In the genomic region with DNA sequence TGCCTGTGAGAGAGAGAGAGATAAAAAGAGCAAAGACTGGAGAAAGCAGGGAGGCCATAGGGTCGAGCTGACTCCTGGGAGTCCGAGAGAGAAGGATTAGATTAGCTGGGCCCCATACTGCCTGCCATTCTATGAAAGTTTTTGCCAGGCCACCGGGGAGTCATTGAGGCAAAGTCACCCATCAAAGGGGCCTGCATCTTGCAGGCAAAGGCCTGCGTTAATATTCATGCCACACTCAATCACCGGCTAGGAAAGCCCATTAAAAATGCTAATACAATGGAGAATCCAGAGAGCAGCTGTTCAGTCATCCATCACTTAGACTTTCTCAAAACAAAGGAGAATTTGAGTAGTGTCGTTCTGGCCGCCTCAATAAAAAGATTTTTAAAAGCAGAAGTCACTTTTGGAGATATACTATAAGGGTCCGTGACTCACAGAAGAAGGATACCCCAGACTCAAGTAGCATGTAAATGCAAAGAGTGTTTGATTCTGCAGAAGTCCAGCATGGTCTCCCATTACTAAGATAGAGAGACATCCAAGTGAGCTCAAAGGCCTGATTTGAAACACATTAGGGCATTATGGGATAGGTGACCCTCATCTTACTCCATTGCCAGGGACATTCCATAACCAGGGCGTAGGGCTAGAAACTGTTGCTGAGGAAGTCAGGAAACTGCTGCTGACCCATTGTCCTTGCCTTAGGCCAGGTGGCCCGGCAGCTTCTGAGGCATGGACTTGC, we compare ENCODE assay signal across 19 mouse cellular contexts. TPM values are rescaled to one million over a fixed set of nuclear protein-coding genes. Genes with fewer than 3 reads are reported as not detected.
A peak's percentile ranks its signal among the peaks of the same experiment; 100 is the strongest.
DNase-seq lines count a peak whose midpoint lies in the region; ATAC-seq and TF ChIP-seq lines count a peak whose summit lies in the region.
"Had no signal": no experiment of that assay in that cellular context is flagged by ENCODE, and none has a peak within 500 bp of the region (broad histone marks: within the 10 kb centered on the region; RNA-seq: fewer than 3 reads in every experiment).

No protein-coding gene starts in this region.

- no peak overlapping the region for H3K4me3 ChIP-seq in embryonic facial prominence, embryonic 11.5 days (ENCODE audit: low read depth, low read length)
- no peak overlapping the region for H3K4me3 ChIP-seq in embryonic facial prominence, embryonic 10.5 days
- H3K4me3 ChIP-seq in midbrain, embryonic 12.5 days, result no peak overlapping the region
- no peak overlapping the region for H3K4me3 ChIP-seq in midbrain, postnatal 0 days (ENCODE audit: low read depth, low read length)
- no peak overlapping the region for H3K4me3 ChIP-seq in hindbrain, embryonic 16.5 days (ENCODE audit: low read length)
- H3K4me3 ChIP-seq: embryonic facial prominence, embryonic 13.5 days; heart, embryonic 12.5 days had no signal

- H3K9me3 ChIP-seq in embryonic facial prominence, embryonic 11.5 days (replicated peaks; ENCODE audit: control insufficient read depth, low read length), result no peaks in the 10 kb centered on the region
- no peaks in the 10 kb centered on the region for H3K9me3 ChIP-seq in embryonic facial prominence, embryonic 10.5 days
- H3K9me3 ChIP-seq in midbrain, embryonic 12.5 days, result no peaks in the 10 kb centered on the region
- H3K9me3 ChIP-seq in midbrain, postnatal 0 days (ENCODE audit: low read length), result no peaks in the 10 kb centered on the region
- no peaks in the 10 kb centered on the region for H3K9me3 ChIP-seq in hindbrain, embryonic 16.5 days (ENCODE audit: control insufficient read depth, low read length)
- H3K9me3 ChIP-seq: embryonic facial prominence, embryonic 13.5 days had no signal

- no peak overlapping the region for H3K4me2 ChIP-seq in embryonic facial prominence, embryonic 11.5 days (ENCODE audit: low read depth, low read length)
- H3K4me2 ChIP-seq in midbrain, embryonic 12.5 days (replicated peaks), result no peak overlapping the region
- H3K4me2 ChIP-seq in midbrain, postnatal 0 days (ENCODE audit: low read depth, low read length, poor library complexity, severe bottlenecking), result no peak overlapping the region
- no peak overlapping the region for H3K4me2 ChIP-seq in hindbrain, embryonic 16.5 days (ENCODE audit: low read length)
- H3K4me2 ChIP-seq: embryonic facial prominence, embryonic 13.5 days; heart, embryonic 12.5 days had no signal

- H3K4me1 ChIP-seq in embryonic facial prominence, embryonic 11.5 days (ENCODE audit: control insufficient read depth, insufficient read depth, low read length), result no peaks in the 10 kb centered on the region
- no peaks in the 10 kb centered on the region for H3K4me1 ChIP-seq in embryonic facial prominence, embryonic 10.5 days
- H3K4me1 ChIP-seq in midbrain, embryonic 12.5 days, result peaks cover 9% of the 10 kb centered on the region
- H3K4me1 ChIP-seq in midbrain, postnatal 0 days (ENCODE audit: insufficient read depth, low read length), result no peaks in the 10 kb centered on the region
- 0 out of 2 replicates have a peak, but pooled peaks cover 2% of the 10 kb centered on the region for H3K4me1 ChIP-seq in hindbrain, embryonic 16.5 days (ENCODE audit: control insufficient read depth, insufficient read depth, low read depth, low read length)
- H3K4me1 ChIP-seq: embryonic facial prominence, embryonic 13.5 days; heart, embryonic 12.5 days had no signal

- H3K36me3 ChIP-seq in embryonic facial prominence, embryonic 11.5 days (replicated peaks; ENCODE audit: control insufficient read depth, insufficient read depth, low read depth, low read length), result no peaks in the 10 kb centered on the region
- H3K36me3 ChIP-seq in embryonic facial prominence, embryonic 10.5 days (replicated peaks), result no peaks in the 10 kb centered on the region
- H3K36me3 ChIP-seq in midbrain, embryonic 12.5 days, result no peaks in the 10 kb centered on the region
- no peaks in the 10 kb centered on the region for H3K36me3 ChIP-seq in midbrain, postnatal 0 days (ENCODE audit: insufficient read depth, low read length)
- no peaks in the 10 kb centered on the region for H3K36me3 ChIP-seq in hindbrain, embryonic 16.5 days (ENCODE audit: control insufficient read depth, insufficient read depth, low read length)
- H3K36me3 ChIP-seq: embryonic facial prominence, embryonic 13.5 days; heart, embryonic 12.5 days had no signal

- no peak for DNase-seq in embryonic facial prominence, embryonic 11.5 days (ENCODE audit: low spot score)
- DNase-seq in embryonic facial prominence, embryonic 10.5 days (ENCODE audit: low spot score), result no peak
- no peak for DNase-seq in midbrain, postnatal 0 days (ENCODE audit: low spot score)
- DNase-seq in cerebellum, adult 11 months, result no peak
- DNase-seq: adrenal gland, postnatal 10 days; cerebellum, adult 9-11 months; gastrocnemius, postnatal 36 days; kidney, adult 8-10 months; kidney, postnatal 4 days; lung, adult 2 months; retina, postnatal 1 day had no signal

- 63% methylated on average over 10 of the region's 10 CpGs for WGBS in embryonic facial prominence, embryonic 11.5 days
- WGBS in embryonic facial prominence, embryonic 10.5 days, result 62% methylated on average over 10 of the region's 10 CpGs
- WGBS in midbrain, embryonic 12.5 days, result 32% methylated on average over 10 of the region's 10 CpGs
- 33% methylated on average over 10 of the region's 10 CpGs for WGBS in midbrain, postnatal 0 days
- WGBS in hindbrain, embryonic 16.5 days, result 23% methylated on average over 10 of the region's 10 CpGs

- no peak overlapping the region for H3K9ac ChIP-seq in embryonic facial prominence, embryonic 11.5 days (replicated peaks; ENCODE audit: low read length)
- H3K9ac ChIP-seq in midbrain, embryonic 12.5 days (replicated peaks), result no peak overlapping the region
- no peak overlapping the region for H3K9ac ChIP-seq in midbrain, postnatal 0 days (replicated peaks; ENCODE audit: low read length, poor library complexity, severe bottlenecking)
- no peak overlapping the region for H3K9ac ChIP-seq in hindbrain, embryonic 16.5 days (ENCODE audit: low read depth, low read length)
- H3K9ac ChIP-seq: embryonic facial prominence, embryonic 13.5 days; heart, embryonic 12.5 days had no signal

- TF ChIP-seq CTCF in midbrain, postnatal 0 days (IDR thresholded peaks at IDR 0.05), result no peak

- H3K27ac ChIP-seq in embryonic facial prominence, embryonic 11.5 days (replicated peaks; ENCODE audit: low read depth, low read length), result no peak overlapping the region
- no peak overlapping the region for H3K27ac ChIP-seq in embryonic facial prominence, embryonic 10.5 days (replicated peaks)
- H3K27ac ChIP-seq in midbrain, embryonic 12.5 days (replicated peaks), result peak overlapping the region; percentile 26
- no peak overlapping the region for H3K27ac ChIP-seq in midbrain, postnatal 0 days (ENCODE audit: low read depth, low read length)
- H3K27ac ChIP-seq in hindbrain, embryonic 16.5 days (ENCODE audit: low read depth, low read length), result no peak overlapping the region
- H3K27ac ChIP-seq: embryonic facial prominence, embryonic 13.5 days had no signal

- no peaks in the 10 kb centered on the region for H3K27me3 ChIP-seq in embryonic facial prominence, embryonic 11.5 days (ENCODE audit: control insufficient read depth, insufficient read depth, low read length)
- no peaks in the 10 kb centered on the region for H3K27me3 ChIP-seq in embryonic facial prominence, embryonic 10.5 days (replicated peaks; ENCODE audit: low read depth, poor library complexity, severe bottlenecking)
- no peaks in the 10 kb centered on the region for H3K27me3 ChIP-seq in midbrain, embryonic 12.5 days
- no peaks in the 10 kb centered on the region for H3K27me3 ChIP-seq in midbrain, postnatal 0 days (ENCODE audit: insufficient read depth, low read length)
- no peaks in the 10 kb centered on the region for H3K27me3 ChIP-seq in hindbrain, embryonic 16.5 days (replicated peaks; ENCODE audit: control insufficient read depth, insufficient read depth, low read length)
- H3K27me3 ChIP-seq: embryonic facial prominence, embryonic 13.5 days; heart, embryonic 12.5 days had no signal

- ATAC-seq in embryonic facial prominence, embryonic 11.5 days (replicated peaks; ENCODE audit: insufficient number of reproducible peaks, low FRiP score, low TSS enrichment, low read depth), result 0 out of 2 replicates have a peak, but pooled peaks have one; percentile 29
- peak; percentile 60 for ATAC-seq in midbrain, embryonic 12.5 days (ENCODE audit: low FRiP score, low read depth)
- no peak for ATAC-seq in midbrain, postnatal 0 days (ENCODE audit: low FRiP score)
- peak; percentile 37; the same call in 1 of the 2 replicates for ATAC-seq in hindbrain, embryonic 16.5 days
- no peak for ATAC-seq in frontal cortex, adult (ENCODE audit: low TSS enrichment)
- no peak for ATAC-seq in erythroblast, adult 5-6 weeks (replicated peaks; ENCODE audit: low FRiP score, poor library complexity, severe bottlenecking)

RNA-seq across cellular contexts. Expression of a gene that starts 53.7 kb away (rescaled TPM):
- polyA plus RNA-seq in embryonic facial prominence, embryonic 11.5 days (2014; fragmentation: Nextera tagmentation; extraction: Ambion mirVana), result not detected in 2 replicates
- 0.45 TPM in 1 of 2 replicates, not detected in the other for polyA plus RNA-seq in embryonic facial prominence, embryonic 10.5 days (2016; fragmentation: Nextera tagmentation; extraction: Ambion mirVana)
- polyA plus RNA-seq in midbrain, embryonic 12.5 days (2016; fragmentation: Nextera tagmentation; extraction: Ambion mirVana), result not detected in 2 replicates
- total RNA-seq in midbrain, postnatal 0 days (2014; rRNA removed), result not detected in 2 replicates
- polyA plus RNA-seq in midbrain, postnatal 0 days (2015; fragmentation: Nextera tagmentation; extraction: Ambion mirVana), result 0.05 and 0.10 TPM in 2 replicates
- polyA plus RNA-seq in hindbrain, embryonic 16.5 days (2015; fragmentation: Nextera tagmentation; extraction: Ambion mirVana), result 0.35 TPM in 1 of 2 replicates, not detected in the other
- total RNA-seq in erythroblast, adult 5-6 weeks (2015; ENCODE audit: low replicate concordance), result 19.2 TPM in 1 of 2 replicates, not detected in the other
- total RNA-seq in erythroblast, adult 5-6 weeks (2017; ENCODE audit: low replicate concordance), result 0.56 and 4.4 TPM in 2 replicates
- total RNA-seq: layer of hippocampus, postnatal 25 days; left cerebral cortex, postnatal 36 days had no signal
- polyA plus RNA-seq: heart, embryonic 12.5 days had no signal

RNA-seq across cellular contexts. Expression of a gene that starts 57.2 kb away (rescaled TPM):
- polyA plus RNA-seq in embryonic facial prominence, embryonic 11.5 days (2014; fragmentation: Nextera tagmentation; extraction: Ambion mirVana), result 25.3 and 28.6 TPM in 2 replicates
- polyA plus RNA-seq in embryonic facial prominence, embryonic 10.5 days (2016; fragmentation: Nextera tagmentation; extraction: Ambion mirVana), result 28.3 and 35.3 TPM in 2 replicates
- polyA plus RNA-seq in midbrain, embryonic 12.5 days (2016; fragmentation: Nextera tagmentation; extraction: Ambion mirVana), result 56.9 and 60.9 TPM in 2 replicates
- 85.8 and 115 TPM in 2 replicates for total RNA-seq in midbrain, postnatal 0 days (2014; rRNA removed)
- polyA plus RNA-seq in midbrain, postnatal 0 days (2015; fragmentation: Nextera tagmentation; extraction: Ambion mirVana), result 43.1 and 44.2 TPM in 2 replicates
- polyA plus RNA-seq in hindbrain, embryonic 16.5 days (2015; fragmentation: Nextera tagmentation; extraction: Ambion mirVana), result 39.9 and 50.1 TPM in 2 replicates
- total RNA-seq in erythroblast, adult 5-6 weeks (2015; ENCODE audit: low replicate concordance), result 1.3 TPM in 1 of 2 replicates, not detected in the other
- 0.42 and 3.4 TPM in 2 replicates for total RNA-seq in erythroblast, adult 5-6 weeks (2017; ENCODE audit: low replicate concordance)

Comparison
In these comparisons a context has a peak if more than half of its experiments do, and no peak if none do; other contexts are left out.
1. ATAC-seq: peak in embryonic facial prominence, embryonic 11.5 days (single experiment), midbrain, embryonic 12.5 days (single experiment) and hindbrain, embryonic 16.5 days (single experiment); none in midbrain, postnatal 0 days (single experiment), frontal cortex, adult (single experiment) and erythroblast, adult 5-6 weeks (single experiment).